Mouse (Mus musculus) olfactory bulb, adult 2 months (tissue): ENCODE measurements around the gene 2510039O18Rik. TPM values are rescaled to one million over a fixed set of nuclear protein-coding genes. Genes with fewer than 3 reads are reported as not detected.

Experiments used
- H3K27ac ChIP-seq: fragments of 200-500 bp; 2 replicates; pipeline ENCODE4 v1.5.1; 2012; ENCODE audit warnings: low read depth, low read length; ENCODE audit not compliant: insufficient read depth
- H3K4me1 ChIP-seq: fragments of 200-500 bp; 2 replicates; pipeline ENCODE4 v1.6.1; 2012; ENCODE audit warnings: low read length; ENCODE audit not compliant: control insufficient read depth, insufficient read depth
- H3K4me3 ChIP-seq: fragments of 200-500 bp; 2 replicates; pipeline ENCODE4 v1.5.1; 2012; ENCODE audit warnings: mild to moderate bottlenecking, low read depth, low read length, moderate library complexity; ENCODE audit not compliant: insufficient read depth
- CTCF ChIP-seq: fragments of 200-500 bp; IDR thresholded peaks from 2 replicates; pipeline ENCODE4 v1.5.1; 2012; ENCODE audit warnings: low read depth, mild to moderate bottlenecking, low read length, moderate library complexity; ENCODE audit not compliant: insufficient read depth
- POLR2A ChIP-seq: fragments of 200-500 bp; IDR thresholded peaks from 2 replicates; pipeline ENCODE4 v1.6.1; 2012; ENCODE audit warnings: mild to moderate bottlenecking, low read depth, low read length, moderate library complexity; ENCODE audit not compliant: insufficient read depth
- WGBS: fragments of 180-500 bp; shearing (Covaris S2); methylation state at CpG from one replicate; pipeline ENCODE4 v1.1.7; 2018; 5-methylcytosine and 5-hydroxymethylcytosine counted together
- polyA plus RNA-seq: library from polyadenylated mRNA; stranded (reverse); fragments of >200 nt; gene quantifications from 2 replicates; pipeline ENCODE4 v1.2.4, GENCODE M21; 2012; ENCODE audit warnings: low replicate concordance; ENCODE audit not compliant: missing spikeins, insufficient read depth, insufficient read length

2510039O18Rik gene
- polyA plus RNA-seq, 1 experiment, result not detected

GRCm38 (mm10) chr4:147941045-147942020 lies 638 bp downstream of the 2510039O18Rik start:
- TF ChIP-seq POLR2A (no peak), CTCF (no peak)
- 6% methylated on average over 87 of the region's 88 CpGs for WGBS
- Histone ChIP-seq H3K4me3 (peak overlapping the region; percentile 70), H3K27ac (no peak overlapping the region), H3K4me1 (peaks cover 41% of the 10 kb centered on the region)

- no peak overlapping the region for H3K4me3 ChIP-seq
- WGBS, result 97% methylated on average over 1 of the region's 1 CpGs
Measured at GRCm38 (mm10) chr4:147943005-147943404, 2.3 kb downstream of the 2510039O18Rik start.

GRCm38 (mm10) chr4:147947511-147947910 lies 6.8 kb downstream of the 2510039O18Rik start:
- 16% methylated on average over 2 of the region's 2 CpGs for WGBS
- Histone ChIP-seq H3K4me3 (no peak overlapping the region), H3K27ac (no peak overlapping the region), H3K4me1 (peaks cover 31% of the 10 kb centered on the region)
- TF ChIP-seq CTCF (no peak), POLR2A (no peak)

More at GRCm38 (mm10) chr4:147943005-147943404, 2.3 kb downstream of the 2510039O18Rik start:
- TF ChIP-seq CTCF (no peak), POLR2A (no peak)
- Histone ChIP-seq H3K4me1 (peaks cover 44% of the 10 kb centered on the region), H3K27ac (no peak overlapping the region)

- Histone ChIP-seq H3K4me1 (no peaks in the 10 kb centered on the region), H3K27ac (no peak overlapping the region), H3K4me3 (no peak overlapping the region)
- WGBS, result 16% methylated on average over 4 of the region's 4 CpGs
- TF ChIP-seq POLR2A (no peak), CTCF (no peak)
Measured at GRCm38 (mm10) chr4:147953590-147953989, 12.9 kb downstream of the 2510039O18Rik start.

GRCm38 (mm10) chr4:147957141-147957540 lies 16.4 kb downstream of the 2510039O18Rik start:
- 61% methylated on average over 11 of the region's 11 CpGs for WGBS
- Histone ChIP-seq H3K4me3 (no peak overlapping the region), H3K4me1 (peaks cover 5% of the 10 kb centered on the region; the same call in 1 of the 2 replicates), H3K27ac (no peak overlapping the region)
- no peak for TF ChIP-seq POLR2A
- no peak for TF ChIP-seq CTCF

GRCm38 (mm10) chr4:147959881-147960831 lies 19.5 kb downstream of the 2510039O18Rik start:
- no peak for TF ChIP-seq POLR2A
- TF ChIP-seq CTCF, result 0 out of 2 replicates have a peak, but pooled peaks have one; percentile 18
- 49% methylated on average over 6 of the region's 6 CpGs for WGBS
- Histone ChIP-seq H3K27ac (no peak overlapping the region), H3K4me1 (peaks cover 10% of the 10 kb centered on the region; the same call in 1 of the 2 replicates), H3K4me3 (no peak overlapping the region)

GRCm38 (mm10) chr4:147962781-147963180 lies 22.1 kb downstream of the 2510039O18Rik start:
- H3K27ac ChIP-seq, result no peak overlapping the region
- TF ChIP-seq POLR2A (no peak), CTCF (no peak)
- 37% methylated on average over 6 of the region's 6 CpGs for WGBS
- H3K4me1 ChIP-seq, result peaks cover 10% of the 10 kb centered on the region; the same call in 1 of the 2 replicates
- no peak overlapping the region for H3K4me3 ChIP-seq

GRCm38 (mm10) chr4:147963623-147964022 lies 22.9 kb downstream of the 2510039O18Rik start:
- TF ChIP-seq POLR2A (no peak), CTCF (no peak)
- Histone ChIP-seq H3K4me3 (no peak overlapping the region), H3K27ac (no peak overlapping the region), H3K4me1 (peaks cover 10% of the 10 kb centered on the region; the same call in 1 of the 2 replicates)
- 88% methylated on average over 15 of the region's 15 CpGs for WGBS
